Comparison of ENCODE assay signal across 18 mouse cellular contexts in genomic region chr16:9664060-9664459, GRCm38 (mm10).
DNase-seq lines count a peak whose midpoint lies in the region; ATAC-seq lines count a peak whose summit lies in the region.
"Had no signal": no experiment of that assay in that cellular context is flagged by ENCODE, and none has a peak within 500 bp of the region (broad histone marks: within the 10 kb centered on the region; RNA-seq: fewer than 3 reads in every experiment).

No protein-coding gene starts in this region.

- H3K36me3 ChIP-seq in lung, embryonic 15.5 days = no peaks in the 10 kb centered on the region
- no peaks in the 10 kb centered on the region for H3K36me3 ChIP-seq in lung, embryonic 16.5 days (ENCODE audit: control insufficient read depth, insufficient read depth, low read length)
- no peaks in the 10 kb centered on the region for H3K36me3 ChIP-seq in liver, embryonic 12.5 days
- H3K36me3 ChIP-seq: embryonic facial prominence, embryonic 13.5 days; heart, embryonic 13.5 days; hindbrain, embryonic 15.5 days had no signal

- H3K9me3 ChIP-seq in lung, embryonic 15.5 days = no peaks in the 10 kb centered on the region
- H3K9me3 ChIP-seq in lung, embryonic 16.5 days (ENCODE audit: control insufficient read depth, low read length) = no peaks in the 10 kb centered on the region
- H3K9me3 ChIP-seq in liver, embryonic 12.5 days (replicated peaks) = no peaks in the 10 kb centered on the region
- H3K9me3 ChIP-seq: embryonic facial prominence, embryonic 13.5 days; heart, embryonic 13.5 days; hindbrain, embryonic 15.5 days had no signal

- H3K4me2 ChIP-seq in lung, embryonic 15.5 days = no peak overlapping the region
- H3K4me2 ChIP-seq in lung, embryonic 16.5 days (ENCODE audit: low read depth, low read length) = no peak overlapping the region
- H3K4me2 ChIP-seq in liver, embryonic 12.5 days = no peak overlapping the region
- H3K4me2 ChIP-seq: embryonic facial prominence, embryonic 13.5 days; heart, embryonic 13.5 days; hindbrain, embryonic 15.5 days had no signal

- no peak for DNase-seq in lung, postnatal 25 days (ENCODE audit: low spot score)
- DNase-seq in lung, postnatal 14 days = peak; percentile 19
- no peak for DNase-seq in adrenal gland, postnatal 14 days
- DNase-seq: adrenal gland, adult 2 months; adrenal gland, postnatal 36 days; cerebellum, adult 11 months; cerebellum, adult 8-10 months; cerebellum, postnatal 25 days; gastrocnemius, postnatal 36 days; heart, adult 11 months; heart, postnatal 36 days had no signal

- peak overlapping the region; percentile 54 for H3K27ac ChIP-seq in lung, embryonic 15.5 days
- H3K27ac ChIP-seq in lung, embryonic 16.5 days (ENCODE audit: low read length) = peak overlapping the region; percentile 79
- H3K27ac ChIP-seq in liver, embryonic 12.5 days = no peak overlapping the region
- H3K27ac ChIP-seq: embryonic facial prominence, embryonic 13.5 days; heart, embryonic 13.5 days; hindbrain, embryonic 15.5 days had no signal

- peak; percentile 77; the same call in 1 of the 2 replicates for ATAC-seq in lung, embryonic 15.5 days (ENCODE audit: borderline replicate concordance, extremely low read depth, low FRiP score, low TSS enrichment)
- ATAC-seq in lung, embryonic 16.5 days (ENCODE audit: low read depth) = peak; percentile 78
- no peak for ATAC-seq in liver, embryonic 12.5 days
- ATAC-seq: forebrain, embryonic 14.5 days had no signal

- H3K9ac ChIP-seq in lung, embryonic 15.5 days = no peak overlapping the region
- H3K9ac ChIP-seq in lung, embryonic 16.5 days (ENCODE audit: low read length) = no peak overlapping the region
- H3K9ac ChIP-seq in liver, embryonic 12.5 days = no peak overlapping the region
- H3K9ac ChIP-seq: embryonic facial prominence, embryonic 13.5 days; heart, embryonic 13.5 days; hindbrain, embryonic 15.5 days had no signal

- no peak overlapping the region for H3K4me3 ChIP-seq in lung, embryonic 15.5 days
- no peak overlapping the region for H3K4me3 ChIP-seq in lung, embryonic 16.5 days (ENCODE audit: low read length)
- no peak overlapping the region for H3K4me3 ChIP-seq in liver, embryonic 12.5 days
- H3K4me3 ChIP-seq: embryonic facial prominence, embryonic 13.5 days; heart, embryonic 13.5 days; hindbrain, embryonic 15.5 days had no signal

- no peaks in the 10 kb centered on the region for H3K4me1 ChIP-seq in lung, embryonic 15.5 days
- peaks cover 5% of the 10 kb centered on the region; the same call in 1 of the 2 replicates for H3K4me1 ChIP-seq in lung, embryonic 16.5 days (replicated peaks; ENCODE audit: control insufficient read depth, insufficient read depth, low read length)
- H3K4me1 ChIP-seq in liver, embryonic 12.5 days = no peaks in the 10 kb centered on the region
- H3K4me1 ChIP-seq: embryonic facial prominence, embryonic 13.5 days; hindbrain, embryonic 15.5 days had no signal

- no peaks in the 10 kb centered on the region for H3K27me3 ChIP-seq in lung, embryonic 15.5 days
- H3K27me3 ChIP-seq in lung, embryonic 16.5 days (ENCODE audit: control insufficient read depth, insufficient read depth, low read depth, low read length) = no peaks in the 10 kb centered on the region
- no peaks in the 10 kb centered on the region for H3K27me3 ChIP-seq in liver, embryonic 12.5 days (replicated peaks)
- H3K27me3 ChIP-seq: embryonic facial prominence, embryonic 13.5 days; heart, embryonic 13.5 days; hindbrain, embryonic 15.5 days had no signal

- WGBS in lung, embryonic 15.5 days = 42% methylated on average over 3 of the region's 3 CpGs
- WGBS in lung, embryonic 16.5 days = 37% methylated on average over 3 of the region's 3 CpGs
- WGBS in liver, embryonic 12.5 days (ENCODE audit: insufficient replicate concordance) = 43% methylated on average over 3 of the region's 3 CpGs
